Mouse (Mus musculus) MEL (cell line): ENCODE measurements around the gene Pi4k2b. TPM values are rescaled to one million over a fixed set of nuclear protein-coding genes. Genes with fewer than 3 reads are reported as not detected.

Experiments
- DNase-seq: peaks from one replicate; pipeline ENCODE4 v3.0.0; 2011; ENCODE audit warnings: low read depth, low spot score
- H3K27ac ChIP-seq: 2 replicates; pipeline ENCODE4 v1.5.1; 2012; ENCODE audit warnings: low read depth, mild to moderate bottlenecking, control low read depth, low read length, moderate library complexity; ENCODE audit not compliant: control insufficient read depth
- H3K27me3 ChIP-seq, 2 experiments: fragments of 150-350 bp in 1 of 2; sonication (generic) in 1 of 2; 2 replicates each; pipeline ENCODE4 v1.6.1; 2012; ENCODE audit warnings: low read length in 2 of 2, mild to moderate bottlenecking in 2 of 2, improper control_type of control experiment in 1 of 2, moderate library complexity in 1 of 2; ENCODE audit not compliant: insufficient read depth in 2 of 2, control insufficient read depth in 1 of 2
- H3K36me3 ChIP-seq, 2 experiments: 2 replicates each; pipeline ENCODE4 v1.6.1; 2012 to 2014; ENCODE audit warnings: low read length in 2 of 2, improper control_type of control experiment in 1 of 2, inconsistent platforms in 1 of 2, mild to moderate bottlenecking in 1 of 2; ENCODE audit not compliant: insufficient read depth in 2 of 2, control insufficient read depth in 1 of 2
- H3K4me1 ChIP-seq, 2 experiments: fragments of 150-350 bp in 1 of 2; sonication (generic) in 1 of 2; 2 replicates each; pipeline ENCODE4 v1.6.1; 2012; ENCODE audit warnings: low read length in 2 of 2, improper control_type of control experiment in 1 of 2, mild to moderate bottlenecking in 1 of 2; ENCODE audit not compliant: insufficient read depth in 2 of 2, control insufficient read depth in 1 of 2
- H3K4me3 ChIP-seq, 2 experiments: fragments of 150-350 bp in 1 of 2; sonication (generic) in 1 of 2; 2 replicates each; pipeline ENCODE4 v1.5.1; 2012; ENCODE audit warnings: low read depth in 2 of 2, low read length in 2 of 2, mild to moderate bottlenecking in 2 of 2, moderate library complexity in 2 of 2, control low read depth in 1 of 2, improper control_type of control experiment in 1 of 2; ENCODE audit not compliant: control insufficient read depth in 1 of 2, insufficient read depth in 1 of 2
- H3K79me2 ChIP-seq: 2 replicates; pipeline ENCODE4 v1.6.1; 2012; ENCODE audit warnings: mild to moderate bottlenecking, low read length, moderate library complexity; ENCODE audit not compliant: control insufficient read depth, poor library complexity, insufficient read depth
- H3K9ac ChIP-seq: 2 replicates; pipeline ENCODE4 v1.6.1; 2012; ENCODE audit warnings: low read depth, mild to moderate bottlenecking, control low read depth, low read length, moderate library complexity; ENCODE audit not compliant: control insufficient read depth, poor library complexity, severe bottlenecking
- H3K9me3 ChIP-seq: fragments of 150-350 bp; sonication (generic); replicated peaks from 2 replicates; pipeline ENCODE4 v1.6.1; 2012; ENCODE audit warnings: mild to moderate bottlenecking, low read length, improper control_type of control experiment, moderate library complexity; ENCODE audit not compliant: insufficient read depth
- BHLHE40 ChIP-seq: IDR thresholded peaks from 2 replicates; pipeline ENCODE4 v1.6.1; 2012; ENCODE audit warnings: low read depth, mild to moderate bottlenecking, inconsistent platforms, low read length, improper control_type of control experiment, borderline replicate concordance
- CTCF ChIP-seq, 3 experiments: IDR thresholded peaks in 2 of 3; conservative IDR thresholded peaks in 1 of 3; 2 replicates each; pipeline ENCODE4 v1.5.1; 2011 to 2012; ENCODE audit warnings: low read length in 3 of 3, low read depth in 2 of 3, mild to moderate bottlenecking in 2 of 3, improper control_type of control experiment in 1 of 3, inconsistent platforms in 1 of 3, mixed read lengths in 1 of 3, moderate library complexity in 1 of 3; ENCODE audit not compliant: control insufficient read depth in 1 of 3, insufficient read depth in 1 of 3, poor library complexity in 1 of 3, severe bottlenecking in 1 of 3
- EP300 ChIP-seq, 2 experiments: IDR thresholded peaks; 2 replicates each; pipeline ENCODE4 v1.6.1; 2011; ENCODE audit warnings: improper control_type of control experiment in 2 of 2, low read length in 2 of 2, low read depth in 1 of 2, mild to moderate bottlenecking in 1 of 2
- ETS1 ChIP-seq: IDR thresholded peaks from 2 replicates; pipeline ENCODE4 v1.6.1; 2012; ENCODE audit warnings: low read depth, mild to moderate bottlenecking, inconsistent platforms, low read length, improper control_type of control experiment, moderate library complexity
- GABPA ChIP-seq: IDR thresholded peaks from 2 replicates; pipeline ENCODE4 v1.6.1; 2012; ENCODE audit warnings: low read depth, mild to moderate bottlenecking, inconsistent platforms, low read length, improper control_type of control experiment, moderate library complexity
- HCFC1 ChIP-seq: IDR thresholded peaks from 2 replicates; pipeline ENCODE4 v1.6.1; 2012; ENCODE audit warnings: low read depth, mild to moderate bottlenecking, inconsistent platforms, low read length, improper control_type of control experiment, moderate library complexity
- KAT2A ChIP-seq: conservative IDR thresholded peaks from 2 replicates; pipeline ENCODE4 v1.6.1; 2012; ENCODE audit warnings: low read depth, low read length, improper control_type of control experiment, inconsistent platforms
- MAFK ChIP-seq: IDR thresholded peaks from 2 replicates; pipeline ENCODE4 v1.6.1; 2011; ENCODE audit warnings: low read depth, mild to moderate bottlenecking, low read length, improper control_type of control experiment, borderline replicate concordance
- MAX ChIP-seq: IDR thresholded peaks from 2 replicates; pipeline ENCODE4 v1.6.1; 2011; ENCODE audit warnings: low read length, improper control_type of control experiment
- MAZ ChIP-seq: IDR thresholded peaks from 2 replicates; pipeline ENCODE4 v1.6.1; 2012; ENCODE audit warnings: low read depth, mild to moderate bottlenecking, inconsistent platforms, low read length, improper control_type of control experiment
- MEF2A ChIP-seq: IDR thresholded peaks from 2 replicates; pipeline ENCODE4 v1.6.1; 2014; ENCODE audit warnings: low read depth, mild to moderate bottlenecking, inconsistent platforms, low read length, improper control_type of control experiment; ENCODE audit not compliant: poor library complexity, insufficient replicate concordance, severe bottlenecking; ENCODE audit errors: extremely low read depth
- MXI1 ChIP-seq: IDR thresholded peaks from 2 replicates; pipeline ENCODE4 v1.6.1; 2011; ENCODE audit warnings: mild to moderate bottlenecking, low read depth, low read length, improper control_type of control experiment
- MYC ChIP-seq: IDR thresholded peaks from 2 replicates; pipeline ENCODE4 v1.6.1; 2011; ENCODE audit warnings: low read depth, mild to moderate bottlenecking, low read length, improper control_type of control experiment, moderate library complexity
- POLR2A ChIP-seq, 2 experiments: IDR thresholded peaks; 2 replicates each; pipeline ENCODE4 v1.6.1; 2011 to 2012; ENCODE audit warnings: low read length in 2 of 2, mild to moderate bottlenecking in 2 of 2, control low read depth in 1 of 2, improper control_type of control experiment in 1 of 2, low read depth in 1 of 2, moderate library complexity in 1 of 2; ENCODE audit not compliant: control insufficient read depth in 1 of 2, insufficient read depth in 1 of 2, poor library complexity in 1 of 2
- POLR2AphosphoS5 ChIP-seq: IDR thresholded peaks from 2 replicates; pipeline ENCODE4 v1.6.1; 2012; ENCODE audit warnings: low read depth, borderline replicate concordance, mild to moderate bottlenecking, inconsistent platforms, low read length, moderate library complexity, mixed read lengths
- RAD21 ChIP-seq: IDR thresholded peaks from 2 replicates; pipeline ENCODE4 v1.6.1; 2011; ENCODE audit warnings: mild to moderate bottlenecking, low read depth, low read length, improper control_type of control experiment
- SIN3A ChIP-seq: IDR thresholded peaks from 2 replicates; pipeline ENCODE4 v1.6.1; 2012; ENCODE audit warnings: low read length, improper control_type of control experiment, inconsistent platforms
- TAL1 ChIP-seq: IDR thresholded peaks from 2 replicates; pipeline ENCODE4 v1.6.1; 2012; ENCODE audit warnings: mild to moderate bottlenecking, inconsistent platforms, low read length, moderate library complexity, mixed read lengths
- TBP ChIP-seq: IDR thresholded peaks from 2 replicates; pipeline ENCODE4 v1.8.0; 2011; ENCODE audit warnings: low read depth, low read length, improper control_type of control experiment
- UBTF ChIP-seq: IDR thresholded peaks from 2 replicates; pipeline ENCODE4 v1.6.1; 2012; ENCODE audit warnings: low read depth, mild to moderate bottlenecking, inconsistent platforms, low read length, improper control_type of control experiment, moderate library complexity, borderline replicate concordance; ENCODE audit not compliant: insufficient read depth
- USF2 ChIP-seq, 2 experiments: IDR thresholded peaks; 2 replicates each; pipeline ENCODE4 v1.6.1; 2011 to 2012; ENCODE audit warnings: improper control_type of control experiment in 2 of 2, low read length in 2 of 2, borderline replicate concordance in 1 of 2, inconsistent platforms in 1 of 2, low read depth in 1 of 2, mild to moderate bottlenecking in 1 of 2; ENCODE audit not compliant: insufficient read depth in 1 of 2
- polyA plus RNA-seq, 2 experiments: library from polyadenylated mRNA; stranded (reverse) in 1 of 2; unstranded in 1 of 2; fragments of >175 nt in 1 of 2; fragments of >200 nt in 1 of 2; gene quantifications; 2 replicates each; pipeline versions ENCODE4 v1.2.1 to v1.2.4; 2012; ENCODE audit warnings: low replicate concordance in 2 of 2, low read depth in 1 of 2; ENCODE audit not compliant: insufficient read length in 2 of 2, insufficient read depth in 1 of 2, missing spikeins in 1 of 2
- total RNA-seq: library from RNA; depleted of rRNA; stranded (reverse); fragments of 300-350 nt; gene quantifications from 2 replicates; pipeline ENCODE4 v1.2.3, GENCODE M21; 2012

The Pi4k2b gene
- total and polyA plus RNA-seq, 3 experiments: 10.4 to 11.0 TPM; not detected in 1

DNA sequence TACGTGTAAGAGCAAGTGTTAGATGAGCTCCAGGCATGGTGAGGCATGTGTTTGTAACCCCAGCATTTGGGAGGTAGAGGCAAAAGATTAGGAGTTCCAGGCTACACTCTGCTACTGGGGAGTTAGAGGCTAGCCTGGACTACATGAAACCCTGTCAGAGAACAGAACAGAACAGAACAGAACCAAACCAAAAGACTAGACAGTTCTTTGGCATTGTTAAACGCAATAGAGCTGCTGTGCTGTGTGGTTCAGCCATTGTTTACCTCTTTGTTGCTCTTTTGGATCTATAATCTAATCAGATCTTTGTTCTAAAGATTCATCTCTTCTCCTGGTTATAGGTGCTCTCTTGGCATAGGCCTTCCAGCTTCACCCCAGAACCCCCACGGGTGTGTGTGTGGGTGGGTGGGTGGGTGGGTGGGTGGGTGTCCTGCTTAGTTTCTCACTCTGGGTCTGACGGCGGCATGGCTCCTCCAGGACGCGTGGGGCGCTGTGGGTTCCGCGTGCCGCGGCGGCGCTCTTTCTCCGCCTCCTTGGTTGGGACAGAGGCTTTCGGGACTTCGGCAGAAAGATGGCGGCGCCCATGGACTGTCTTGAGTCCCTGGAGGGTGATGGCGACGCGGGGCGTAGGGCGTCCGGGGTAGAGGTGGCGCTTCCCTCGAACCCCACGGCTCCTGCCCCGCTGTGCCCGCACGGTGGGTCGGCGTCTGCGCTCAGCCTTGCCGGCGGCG lies 41.3 kb downstream of the Pi4k2b start (continued):
- no peak for TF ChIP-seq USF2 (IDR thresholded peaks at IDR 0.05; ENCODE audit: borderline replicate concordance in 1 of 2, insufficient read depth in 1 of 2, low read depth in 1 of 2, low read length in 2 of 2)

DNA sequence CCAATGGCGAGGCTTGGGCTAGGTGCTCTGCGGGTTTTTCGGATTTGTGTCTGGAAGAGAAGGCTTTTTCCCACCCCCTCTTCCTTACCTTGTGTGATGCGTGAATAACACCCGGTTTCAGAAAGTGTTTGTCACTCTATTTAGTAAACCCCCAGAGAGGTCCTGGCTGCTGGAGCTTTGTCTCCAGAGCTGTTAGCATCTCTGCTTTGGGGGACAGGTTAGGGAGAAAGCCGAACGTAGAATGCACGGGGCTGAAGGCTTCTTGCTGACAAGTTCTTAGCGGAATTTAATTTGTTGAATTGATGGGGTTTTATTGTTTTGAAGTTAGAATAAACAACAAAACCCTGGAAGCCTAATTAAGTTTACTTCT lies 41.9 kb downstream of the Pi4k2b start:
- no peak overlapping the region for H3K27ac ChIP-seq

DNA sequence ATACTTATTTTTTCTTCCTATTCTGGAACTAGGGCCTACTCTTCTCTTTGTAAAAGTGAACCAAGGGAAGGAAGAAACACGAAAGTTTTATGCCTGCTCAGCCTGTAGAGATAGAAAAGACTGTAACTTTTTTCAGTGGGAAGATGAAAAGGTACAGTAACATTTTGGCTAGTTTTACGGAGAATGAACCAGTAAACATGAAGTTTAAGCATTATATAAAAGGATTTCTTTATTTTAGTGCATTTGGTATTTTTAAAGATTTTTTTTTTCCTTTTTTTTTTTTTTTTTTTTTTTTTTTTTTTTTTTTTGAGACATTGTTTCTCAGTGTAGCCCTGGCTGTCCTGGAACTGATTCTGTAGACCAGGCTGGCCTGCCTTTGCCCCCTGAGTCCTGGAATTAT lies 42.6 kb downstream of the Pi4k2b start:
- peaks cover 0 to 21% of the 10 kb centered on the region in 2 experiments; a peak in 2 of 4 replicates for H3K36me3 ChIP-seq
- no peak for DNase-seq
- H3K9me3 ChIP-seq: no peaks in the 10 kb centered on the region
- H3K4me1 ChIP-seq: peaks cover 14 to 19% of the 10 kb centered on the region in 2 experiments
- H3K9ac ChIP-seq: no peak overlapping the region
- H3K4me3 ChIP-seq: no peak overlapping the region
- TF ChIP-seq TAL1 (no peak), MEF2A (no peak), EP300 (IDR thresholded peaks at IDR 0.05; ENCODE audit: low read depth in 1 of 2, low read length in 2 of 2) (no peak), BHLHE40 (no peak), MAZ (no peak), POLR2A (IDR thresholded peaks at IDR 0.05; ENCODE audit: control insufficient read depth in 1 of 2, insufficient read depth in 1 of 2, low read depth in 1 of 2, low read length in 2 of 2, poor library complexity in 1 of 2) (no peak), HCFC1 (no peak), MAFK (no peak), SIN3A (no peak), RAD21 (no peak), CTCF (IDR thresholded peaks at IDR 0.05 in 2 of 3, conservative IDR thresholded peaks at IDR 0.05 in 1 of 3; ENCODE audit: control insufficient read depth in 1 of 3, insufficient read depth in 1 of 3, low read depth in 2 of 3, low read length in 3 of 3, poor library complexity in 1 of 3, severe bottlenecking in 1 of 3) (no peak), MYC (no peak), ETS1 (no peak), TBP (no peak), POLR2AphosphoS5 (no peak), KAT2A (no peak)
- H3K79me2 ChIP-seq: no peaks in the 10 kb centered on the region
- no peak overlapping the region for H3K27ac ChIP-seq
- H3K27me3 ChIP-seq: no peaks in the 10 kb centered on the region

More for the DNA sequence above, 41.9 kb downstream of the Pi4k2b start:
- TF ChIP-seq GABPA (no peak), CTCF (IDR thresholded peaks at IDR 0.05 in 2 of 3, conservative IDR thresholded peaks at IDR 0.05 in 1 of 3; ENCODE audit: control insufficient read depth in 1 of 3, insufficient read depth in 1 of 3, low read depth in 2 of 3, low read length in 3 of 3, poor library complexity in 1 of 3, severe bottlenecking in 1 of 3) (no peak), MXI1 (no peak), USF2 (IDR thresholded peaks at IDR 0.05; ENCODE audit: borderline replicate concordance in 1 of 2, insufficient read depth in 1 of 2, low read depth in 1 of 2, low read length in 2 of 2) (no peak), MAX (no peak), MAZ (no peak), UBTF (no peak)
- H3K4me3 ChIP-seq: no peak overlapping the region
- no peak overlapping the region for H3K9ac ChIP-seq
- H3K36me3 ChIP-seq: peaks cover 0 to 21% of the 10 kb centered on the region in 2 experiments; a peak in 2 of 4 replicates
- no peaks in the 10 kb centered on the region for H3K27me3 ChIP-seq
- H3K9me3 ChIP-seq: no peaks in the 10 kb centered on the region
- H3K79me2 ChIP-seq: no peaks in the 10 kb centered on the region
- peaks cover 16 to 19% of the 10 kb centered on the region in 2 experiments for H3K4me1 ChIP-seq
- DNase-seq: no peak
